Comparison of ENCODE assay signal across 1 mouse cellular context in genomic region chr11:103006286-103007000, GRCm38 (mm10).
TF ChIP-seq lines count a peak whose summit lies in the region.

No protein-coding gene starts in this region.

TF ChIP-seq in myocyte, 11 proteins besides CTCF, POLR2A, EP300 and RAD21 (continued from another document):
- no peak for TF ChIP-seq MYOD1 (IDR thresholded peaks at IDR 0.05; ENCODE audit: control insufficient read depth in 1 of 3, insufficient read length in 2 of 3, low read depth in 2 of 3)
